In the genomic region with DNA sequence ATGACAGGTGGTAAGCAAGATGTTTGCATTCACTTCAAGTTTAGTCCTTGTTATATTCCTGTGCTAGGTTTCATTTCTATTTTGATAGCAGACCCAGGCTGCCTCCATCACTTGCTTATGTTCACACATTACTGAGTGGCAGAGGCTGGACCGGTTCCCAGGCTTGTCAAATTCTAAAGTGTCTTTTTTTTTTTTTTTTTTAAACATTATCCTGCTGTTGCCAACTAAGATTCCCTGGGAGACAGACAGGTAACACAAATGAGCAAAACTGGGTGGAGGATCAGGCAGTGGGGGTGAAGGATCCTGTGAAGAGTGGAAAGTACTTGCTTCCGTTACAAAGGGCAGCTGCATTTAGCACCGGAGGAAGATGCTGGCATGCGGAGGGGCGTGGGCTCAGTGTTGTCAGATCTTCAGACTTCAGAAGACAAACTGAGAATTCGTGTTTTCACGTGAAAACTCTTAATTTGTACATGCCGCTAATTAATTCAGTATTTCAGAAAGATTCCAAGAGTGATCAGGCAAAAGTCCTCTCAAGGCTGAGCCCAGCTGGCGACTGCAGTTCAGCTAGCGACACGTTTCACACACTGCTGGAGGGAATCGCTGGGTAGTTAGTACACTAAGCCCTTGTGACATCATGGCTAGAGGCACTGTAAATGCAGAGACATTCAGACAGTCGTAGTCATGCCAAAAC, we compare ENCODE assay signal across 9 mouse cellular contexts.
A peak's percentile ranks its signal among the peaks of the same experiment; 100 is the strongest.
DNase-seq lines count a peak whose midpoint lies in the region; ATAC-seq and TF ChIP-seq lines count a peak whose summit lies in the region.
"Had no signal": no experiment of that assay in that cellular context is flagged by ENCODE, and none has a peak within 500 bp of the region (broad histone marks: within the 10 kb centered on the region; RNA-seq: fewer than 3 reads in every experiment).

No protein-coding gene starts in this region.

- 31% methylated on average over 13 of the region's 13 CpGs for WGBS in heart, embryonic 12.5 days
- 25% methylated on average over 13 of the region's 13 CpGs for WGBS in forebrain, embryonic 13.5 days
- WGBS in cerebellum, adult 2 months, result 21% methylated on average over 13 of the region's 13 CpGs

- TF ChIP-seq POLR2A in cerebellum, adult 2 months (IDR thresholded peaks at IDR 0.05; ENCODE audit: borderline replicate concordance, insufficient read depth, low read length), result no peak

- no peaks in the 10 kb centered on the region for H3K36me3 ChIP-seq in heart, embryonic 12.5 days
- H3K36me3 ChIP-seq in forebrain, embryonic 13.5 days (ENCODE audit: poor library complexity, severe bottlenecking), result no peaks in the 10 kb centered on the region

- no peaks in the 10 kb centered on the region for H3K9me3 ChIP-seq in heart, embryonic 12.5 days (replicated peaks)
- H3K9me3 ChIP-seq in forebrain, embryonic 13.5 days (replicated peaks), result no peaks in the 10 kb centered on the region

- H3K4me2 ChIP-seq in heart, embryonic 12.5 days, result peak overlapping the region; percentile 14; the same call in 1 of the 2 replicates
- H3K4me2 ChIP-seq in forebrain, embryonic 13.5 days, result peak overlapping the region; percentile 35

- no peak for TF ChIP-seq CTCF in cerebellum, adult 2 months (IDR thresholded peaks at IDR 0.05; ENCODE audit: borderline replicate concordance, insufficient read depth, low read depth, low read length)

- ATAC-seq in heart, embryonic 12.5 days (ENCODE audit: insufficient number of reproducible peaks, low FRiP score), result no peak
- ATAC-seq in forebrain, embryonic 13.5 days, result peak; percentile 92

- H3K9ac ChIP-seq in heart, embryonic 12.5 days, result no peak overlapping the region
- no peak overlapping the region for H3K9ac ChIP-seq in forebrain, embryonic 13.5 days

- no peaks in the 10 kb centered on the region for H3K27me3 ChIP-seq in heart, embryonic 12.5 days (replicated peaks)
- H3K27me3 ChIP-seq in forebrain, embryonic 13.5 days, result no peaks in the 10 kb centered on the region
- no peaks in the 10 kb centered on the region for H3K27me3 ChIP-seq in cerebellum, adult 2 months (ENCODE audit: control insufficient read depth, insufficient read depth, low read length)

- H3K27ac ChIP-seq in heart, embryonic 12.5 days (ENCODE audit: poor library complexity, severe bottlenecking), result no peak overlapping the region
- peak overlapping the region; percentile 37 for H3K27ac ChIP-seq in forebrain, embryonic 13.5 days
- H3K27ac ChIP-seq in cerebellum, adult 2 months (ENCODE audit: insufficient read depth, low read length), result no peak overlapping the region

- no peak overlapping the region for H3K4me3 ChIP-seq in heart, embryonic 12.5 days
- no peak overlapping the region for H3K4me3 ChIP-seq in forebrain, embryonic 13.5 days
- no peak overlapping the region for H3K4me3 ChIP-seq in cerebellum, adult 2 months (replicated peaks; ENCODE audit: insufficient read depth, low read depth, low read length)

- no peak for DNase-seq in heart, adult 18-20 months
- peak; percentile 68 for DNase-seq in layer of hippocampus, adult 9-11 months
- peak; percentile 3 for DNase-seq in retina, embryonic 14.5 days (ENCODE audit: low spot score)
- no peak for DNase-seq in lung, postnatal 36 days
- DNase-seq in MN1 (ENCODE audit: low spot score), result no peak
- DNase-seq in cerebellum, adult 2 months, result no peak
- DNase-seq: spleen, adult 18-20 months had no signal

- H3K4me1 ChIP-seq in heart, embryonic 12.5 days (replicated peaks), result no peaks in the 10 kb centered on the region
- H3K4me1 ChIP-seq in forebrain, embryonic 13.5 days, result peaks cover 14% of the 10 kb centered on the region
- no peaks in the 10 kb centered on the region for H3K4me1 ChIP-seq in cerebellum, adult 2 months (ENCODE audit: control insufficient read depth, insufficient read depth, low read length)

Comparison
In these comparisons a context has a peak if more than half of its experiments do, and no peak if none do; other contexts are left out.
1. DNase-seq: peak in layer of hippocampus, adult 9-11 months (single experiment) and retina, embryonic 14.5 days (single experiment); none in heart, adult 18-20 months (0 of 2), lung, postnatal 36 days (single experiment), MN1 (single experiment) and cerebellum, adult 2 months (0 of 2).